Mouse (Mus musculus): Measurements from ENCODE around the gene Ppp1r37.
"Not testable (repeated sequence)": the region's sequence is repeated elsewhere in the genome, so short reads cannot be mapped to it uniquely, and the experiment has no call there.

Gene Ppp1r37

DNA sequence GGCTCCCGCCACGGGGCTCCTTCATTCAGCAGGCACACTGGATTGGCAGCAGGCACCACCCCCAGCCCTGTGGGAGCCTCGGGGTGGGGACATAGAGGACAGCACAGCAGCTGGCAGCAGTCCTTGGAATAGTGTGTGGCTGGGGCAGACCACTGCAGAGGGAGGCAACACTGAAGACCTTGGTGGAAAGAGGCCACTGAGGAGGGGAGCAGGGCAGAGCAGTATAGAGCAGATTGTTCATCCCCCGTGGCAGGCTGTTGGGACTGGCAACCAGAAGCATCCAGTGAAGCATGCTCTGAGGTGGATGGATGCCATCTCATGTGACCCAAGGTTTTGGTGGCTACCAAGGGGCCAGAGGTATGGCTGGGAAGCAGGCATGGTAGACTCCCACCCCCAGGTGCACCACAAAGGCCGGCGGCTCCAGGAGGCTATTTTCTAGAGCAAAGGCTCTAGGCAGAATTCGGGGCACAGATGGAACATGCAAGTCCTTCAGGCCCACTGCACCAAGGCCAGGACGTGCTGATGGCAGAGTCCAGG is 20.7 kb downstream of the Ppp1r37 start:
- peak; percentile 47 to 59 for DNase-seq (ENCODE audit: inconsistent age in 2 of 2, low spot score in 1 of 2)

DNA sequence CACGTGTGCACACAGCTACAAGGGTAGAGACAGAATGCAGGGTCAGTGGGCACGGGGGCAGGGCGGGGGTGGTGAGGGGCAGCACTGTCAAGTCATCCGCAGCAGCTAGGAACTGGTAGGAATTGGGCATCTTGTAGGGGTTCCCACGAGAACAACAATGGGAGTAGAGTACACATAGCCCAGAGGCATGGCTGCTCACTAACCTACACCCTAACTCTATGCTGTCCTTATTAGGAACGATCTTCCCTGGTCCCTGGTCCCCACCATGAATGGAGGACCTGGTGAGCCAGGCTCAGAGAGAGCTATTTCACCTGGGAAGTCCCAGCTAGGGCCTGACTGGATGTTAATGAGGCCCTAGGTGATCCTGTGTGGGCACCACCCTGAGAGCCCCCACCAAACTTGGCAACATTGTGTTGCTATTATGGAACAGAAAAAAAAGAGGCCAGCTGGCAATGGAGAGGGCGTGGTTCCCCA is 21.2 kb downstream of the Ppp1r37 start:
- no peak for DNase-seq (ENCODE audit: inconsistent age in 2 of 2, low spot score in 1 of 2)

DNA sequence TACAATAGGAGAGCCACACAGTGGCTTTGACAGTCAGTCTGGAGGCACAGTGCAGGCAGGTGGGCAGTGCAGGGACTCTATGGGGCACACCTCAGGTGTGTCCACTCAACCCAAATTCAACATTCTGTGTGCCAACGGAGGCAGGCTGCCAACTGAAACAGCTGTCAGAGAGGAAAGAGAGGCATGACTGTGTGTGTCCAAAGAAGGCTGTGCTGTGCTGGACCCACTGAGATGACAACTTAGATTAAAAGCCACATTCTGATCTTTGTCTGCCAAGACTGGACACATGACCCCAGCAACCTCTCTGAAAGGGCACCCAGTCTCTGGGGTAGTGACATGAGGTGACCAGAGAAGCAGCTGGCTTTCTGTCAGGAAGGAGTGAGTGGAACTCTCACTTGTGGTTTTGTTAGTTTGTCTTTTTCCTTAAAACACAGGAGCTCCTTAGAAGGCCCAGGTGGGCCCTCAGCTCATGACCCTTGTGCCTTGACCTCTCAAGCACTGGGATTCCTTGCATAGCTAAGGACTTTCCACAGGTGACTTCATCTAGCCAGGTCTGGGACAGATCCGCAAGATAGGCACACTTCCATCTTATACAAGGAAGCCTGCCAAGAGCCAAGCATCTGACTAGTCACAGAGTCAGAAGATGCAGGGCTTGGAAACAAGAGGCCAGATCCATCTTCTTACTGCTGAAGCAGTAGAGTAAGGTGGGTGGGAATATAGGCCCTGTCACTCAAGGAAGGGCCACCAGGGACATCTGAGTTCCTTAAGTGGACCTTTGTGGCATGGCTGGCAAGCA is 21.9 kb downstream of the Ppp1r37 start:
- DNase-seq (ENCODE audit: inconsistent age in 2 of 2, low spot score in 1 of 2) = peak in 1 of 2 experiments; percentile 33

DNA sequence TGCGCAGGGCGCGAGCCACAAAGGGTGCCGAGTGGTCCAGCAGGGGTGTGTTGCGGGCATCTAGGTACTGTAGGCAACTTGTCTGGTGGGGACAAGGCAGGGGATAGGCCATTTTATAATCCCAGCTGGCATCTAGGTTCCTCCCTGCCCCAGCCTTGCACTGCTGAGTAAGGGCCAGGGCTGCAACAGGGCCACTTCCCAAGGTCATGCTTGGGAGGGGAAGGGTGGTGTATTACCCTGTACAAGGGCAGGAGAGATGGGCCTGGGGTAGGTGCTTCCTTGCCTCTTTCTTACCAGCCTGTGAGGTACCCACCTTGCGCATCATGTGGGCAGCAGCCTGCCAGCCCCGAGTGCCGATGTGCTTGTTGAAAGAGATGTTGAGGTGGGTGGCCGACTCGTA is 28.2 kb downstream of the Ppp1r37 start:
- peak in 1 of 2 experiments; percentile 69 for DNase-seq (ENCODE audit: inconsistent age in 2 of 2, low spot score in 1 of 2)

DNA sequence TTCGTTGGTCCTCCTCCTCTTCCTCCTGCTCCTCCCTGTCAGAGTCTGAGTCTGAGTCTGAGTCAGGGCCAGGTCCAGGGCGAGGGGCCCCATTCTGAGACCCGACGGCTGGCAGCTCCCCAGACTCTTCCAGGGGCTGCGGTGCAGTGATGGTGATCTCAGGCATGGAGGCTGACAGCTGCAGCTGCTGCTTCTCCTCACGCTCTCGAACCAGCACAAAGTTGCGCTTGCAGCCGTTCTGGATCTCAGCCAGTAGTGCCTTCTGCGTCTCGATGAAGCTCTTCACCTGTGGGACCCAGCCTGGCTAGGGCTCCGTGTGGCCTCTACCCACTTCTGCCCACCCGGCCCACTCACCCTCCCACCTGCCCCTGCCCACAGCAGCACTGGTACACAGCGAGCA is 30.6 kb downstream of the Ppp1r37 start:
- DNase-seq (ENCODE audit: inconsistent age in 2 of 2, low spot score in 1 of 2) = no peak

DNA sequence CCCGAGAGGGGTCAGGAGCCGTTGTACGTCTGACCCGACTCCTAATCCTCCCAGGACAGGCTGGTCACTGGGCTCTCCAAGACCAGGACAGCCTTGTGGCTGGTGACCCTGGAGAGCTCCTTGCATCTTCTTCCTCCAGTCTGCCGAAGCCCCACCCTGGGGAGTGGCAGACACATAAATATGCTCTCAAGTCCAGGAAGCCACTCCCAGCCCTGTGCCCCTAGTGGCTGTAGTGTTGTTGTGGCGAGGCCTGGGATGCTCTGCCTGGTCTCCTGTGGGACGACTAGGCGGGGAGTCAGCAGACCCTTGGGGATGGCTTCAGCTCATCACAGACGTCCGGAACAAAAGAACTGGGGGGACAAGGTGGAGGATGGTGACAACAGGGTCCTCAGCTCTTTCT is 31.8 kb downstream of the Ppp1r37 start:
- DNase-seq (ENCODE audit: inconsistent age in 2 of 2, low spot score in 1 of 2) = no peak

DNA sequence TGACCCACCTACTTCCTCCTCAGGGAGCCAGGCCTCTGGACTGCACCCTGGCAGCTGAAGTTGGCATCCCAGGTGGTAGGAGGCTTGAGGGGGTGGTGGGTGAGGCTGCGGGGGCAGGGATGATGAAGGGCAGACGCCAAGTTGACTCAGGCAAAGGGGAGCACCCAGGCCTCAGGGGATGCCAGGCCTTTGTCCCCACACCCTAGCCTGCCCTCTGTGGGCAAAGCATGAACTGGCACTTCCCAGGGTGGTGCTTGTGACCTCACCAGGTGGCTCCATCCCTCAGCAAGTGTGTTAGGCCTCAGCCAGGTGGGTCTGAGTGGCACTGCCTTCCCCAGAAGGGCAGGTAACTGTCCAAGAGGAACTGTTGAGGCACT is 37.8 kb downstream of the Ppp1r37 start:
- no peak for DNase-seq (ENCODE audit: inconsistent age in 2 of 2, low spot score in 1 of 2)

DNA sequence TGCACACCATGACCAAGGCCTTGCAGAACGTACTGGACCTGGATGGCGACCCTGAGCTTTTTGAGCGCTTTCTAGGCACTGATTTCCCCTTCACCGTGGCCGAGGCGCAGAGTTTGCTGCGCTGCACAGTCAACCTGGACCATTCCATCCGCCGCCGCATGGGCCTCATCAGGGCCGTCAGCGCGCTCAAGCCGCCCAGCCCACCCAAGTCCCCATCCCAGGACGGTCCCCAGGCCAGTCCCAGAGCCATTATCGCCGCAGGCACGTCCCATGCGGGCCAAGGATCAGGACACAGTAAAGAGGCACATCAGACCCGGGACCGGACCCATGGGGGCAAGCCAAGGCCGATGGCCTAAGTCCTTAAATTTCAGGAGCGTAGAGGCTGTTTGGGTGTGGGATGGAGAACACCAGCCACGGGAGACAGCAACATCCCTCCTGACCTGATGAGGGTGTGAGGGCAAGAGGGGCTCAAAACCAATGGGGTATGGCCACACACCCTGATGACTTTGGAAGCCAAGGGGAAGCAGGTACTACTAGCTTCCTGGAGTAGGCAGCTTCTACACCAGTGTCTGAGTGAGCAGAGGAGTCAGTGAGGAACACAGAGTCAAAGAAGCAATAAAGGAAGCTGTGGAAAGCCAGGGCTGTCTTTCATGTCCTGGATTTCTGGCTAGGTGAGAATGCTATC is 38.3 kb downstream of the Ppp1r37 start:
- DNase-seq (ENCODE audit: inconsistent age in 2 of 2, low spot score in 1 of 2) = no peak

DNA sequence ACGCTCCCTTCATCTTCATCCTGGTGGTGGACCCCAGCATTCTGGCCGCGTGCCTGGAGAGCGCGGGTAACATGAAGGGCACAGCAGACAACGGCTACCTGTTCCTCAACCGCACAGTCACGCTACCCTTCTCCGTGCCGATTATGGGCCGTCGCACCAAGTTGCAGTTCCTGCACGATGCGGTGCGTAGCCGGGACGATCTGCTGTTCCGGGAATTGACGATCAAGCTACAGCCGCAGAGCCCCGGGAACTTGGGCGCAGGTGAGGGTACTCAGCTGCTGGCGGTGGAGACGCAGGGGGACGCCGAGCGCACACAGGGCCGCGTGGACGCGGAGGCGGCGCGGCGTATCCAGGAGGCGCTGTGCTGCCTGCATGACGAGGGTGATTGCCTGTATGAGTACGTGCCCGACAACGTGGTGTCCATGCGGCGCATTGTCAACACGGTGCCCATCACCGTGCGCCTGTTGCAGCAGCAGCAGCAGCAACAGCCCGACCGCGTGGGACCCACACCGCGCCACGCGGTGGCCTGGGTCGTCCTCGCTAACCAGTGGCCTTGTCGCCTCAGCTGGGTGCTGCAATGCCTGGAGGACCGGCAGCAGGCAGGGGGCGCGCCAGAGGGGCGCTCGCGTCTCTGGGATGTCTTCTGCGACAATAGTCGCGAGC is 39.0 kb downstream of the Ppp1r37 start:
- DNase-seq (ENCODE audit: inconsistent age in 2 of 2, low spot score in 1 of 2) = peak; percentile 54 to 76

DNA sequence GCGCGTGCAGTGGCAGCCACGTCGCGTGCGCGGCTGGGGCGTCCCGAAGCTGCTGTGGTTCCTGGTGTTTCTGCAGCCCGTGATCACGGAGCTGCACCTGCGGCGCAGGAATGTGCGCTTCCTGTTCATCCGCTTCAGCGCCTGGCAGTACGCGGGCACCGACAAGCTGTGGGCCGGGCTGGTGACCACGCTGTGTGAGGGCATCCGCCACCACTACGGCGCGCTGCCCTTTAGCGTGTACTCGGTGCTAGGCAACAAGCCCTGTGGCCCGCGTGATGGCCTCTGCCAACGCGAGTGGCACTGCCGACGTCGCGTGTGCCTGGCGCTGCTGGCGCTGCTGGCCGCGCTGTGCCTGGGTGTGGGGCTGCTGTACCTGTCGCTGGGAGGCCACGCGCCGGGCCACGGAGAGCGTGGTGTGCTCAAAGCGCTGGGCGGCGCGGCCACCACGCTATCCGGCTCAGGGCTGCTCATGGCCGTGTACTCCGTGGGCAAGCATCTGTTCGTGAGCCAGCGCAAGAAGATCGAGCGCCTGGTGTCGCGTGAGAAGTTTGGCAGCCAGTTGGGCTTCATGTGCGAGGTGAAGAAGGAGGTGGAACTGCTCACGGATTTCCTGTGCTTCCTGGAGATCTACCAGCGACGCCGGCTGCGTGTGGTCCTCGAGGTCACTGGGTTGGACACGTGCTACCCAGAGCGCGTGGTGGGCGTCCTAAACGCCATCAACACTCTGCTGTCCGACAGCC is 39.7 kb downstream of the Ppp1r37 start:
- DNase-seq (ENCODE audit: inconsistent age in 2 of 2, low spot score in 1 of 2) = peak in 1 of 2 experiments; percentile 26

DNA sequence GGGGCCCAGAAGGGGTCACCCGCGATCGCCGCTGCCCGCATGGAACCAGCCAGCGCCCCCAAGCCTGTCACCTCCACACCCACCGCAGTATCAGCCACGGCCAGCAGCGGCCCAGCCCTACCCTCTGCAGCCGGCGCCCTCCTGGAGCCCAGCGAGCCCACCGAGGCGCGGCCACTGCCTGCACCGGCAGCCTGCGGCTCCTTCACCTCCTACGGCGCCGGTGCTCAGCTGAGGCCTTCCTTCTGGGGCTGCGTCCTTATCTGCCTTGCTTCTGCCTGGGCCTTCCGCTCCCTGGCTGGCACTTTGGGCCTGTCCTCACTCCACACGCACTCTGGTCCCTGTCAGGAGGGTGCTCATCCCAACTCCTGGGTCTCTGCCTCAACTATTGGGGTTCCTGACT is 42.8 kb downstream of the Ppp1r37 start:
- no peak for DNase-seq (ENCODE audit: inconsistent age in 2 of 2, low spot score in 1 of 2)

DNA sequence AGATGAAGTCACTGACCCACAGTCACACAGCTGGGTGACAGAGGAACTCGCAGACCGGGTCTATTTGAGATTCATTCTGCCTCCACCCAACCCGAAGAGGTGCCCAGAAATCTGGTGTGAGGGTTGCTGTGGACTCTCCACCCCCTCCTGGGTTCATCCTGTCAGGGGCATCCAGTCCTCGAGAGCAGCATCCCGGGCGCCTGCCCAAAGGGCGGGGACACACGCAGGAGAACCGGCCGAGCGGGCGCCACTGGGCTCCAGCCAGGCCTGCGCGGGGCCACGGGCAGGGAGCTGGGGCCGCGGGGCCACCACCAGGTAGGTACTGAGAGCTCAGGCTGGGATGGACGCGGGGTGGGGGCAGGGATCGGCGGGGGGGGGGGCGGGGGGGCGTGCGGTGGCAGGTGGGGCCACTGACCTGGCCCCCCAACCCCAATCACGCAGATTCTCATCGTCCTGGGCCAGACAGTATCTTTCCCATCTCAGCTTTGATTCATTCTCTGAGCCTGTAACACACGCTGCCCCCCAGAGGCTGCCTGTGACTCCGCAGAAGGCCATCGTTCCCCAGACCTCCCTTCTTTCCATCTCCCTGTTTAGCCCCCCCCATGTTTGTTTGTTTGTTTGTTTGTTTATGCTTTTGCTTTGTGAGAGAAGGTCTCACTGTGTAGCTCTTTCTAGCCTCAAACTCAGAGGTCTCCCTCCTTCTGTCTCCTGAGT is 45.1 kb downstream of the Ppp1r37 start, which contains the start of gene Nkpd1:
Gene Nkpd1 (plus strand): TSS at position 187 of the 714 bp plus-strand sequence.
- peak; percentile 39 to 57 for DNase-seq (ENCODE audit: inconsistent age in 2 of 2, low spot score in 1 of 2)

DNA sequence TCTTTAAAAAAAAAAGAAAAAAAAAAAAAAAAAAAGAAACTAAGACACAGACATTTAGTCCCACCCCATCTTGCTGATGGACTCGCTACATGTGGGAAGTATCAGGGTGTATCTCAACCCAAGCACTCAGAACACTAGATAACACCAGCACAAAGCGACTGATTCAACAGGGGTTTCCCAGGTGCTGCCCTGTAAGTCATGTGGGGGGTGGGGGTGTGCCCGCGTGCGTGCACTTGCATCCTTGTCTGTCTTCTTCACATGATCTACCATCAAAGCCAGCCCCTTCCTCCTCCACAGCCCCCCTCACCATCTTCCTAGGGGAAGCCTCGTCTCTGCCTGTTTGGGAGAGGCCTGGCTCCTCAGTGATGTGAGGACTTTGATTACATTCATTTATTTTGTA is 50.5 kb downstream of the Ppp1r37 start:
- no peak for DNase-seq (ENCODE audit: inconsistent age in 2 of 2, low spot score in 1 of 2)

DNA sequence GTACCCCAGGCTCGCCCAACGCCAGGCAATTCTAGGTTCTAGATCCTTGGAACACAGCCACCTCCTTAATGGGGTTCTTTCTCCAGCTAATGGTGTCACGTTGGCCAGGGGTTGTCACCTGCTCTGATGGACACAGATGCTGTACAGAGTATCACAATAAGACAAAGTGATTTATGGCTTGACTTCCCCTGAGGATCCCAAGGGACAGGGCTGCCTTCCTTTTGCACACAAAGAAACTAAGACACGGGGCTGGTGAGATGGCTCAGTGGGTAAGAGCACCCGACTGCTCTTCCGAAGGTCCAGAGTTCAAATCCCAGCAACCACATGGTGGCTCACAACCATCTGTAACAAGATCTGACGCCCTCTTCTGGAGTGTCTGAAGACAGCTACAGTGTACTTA is 50.9 kb downstream of the Ppp1r37 start:
- not testable (repeated sequence) for DNase-seq (ENCODE audit: inconsistent age in 2 of 2, low spot score in 1 of 2)

DNA sequence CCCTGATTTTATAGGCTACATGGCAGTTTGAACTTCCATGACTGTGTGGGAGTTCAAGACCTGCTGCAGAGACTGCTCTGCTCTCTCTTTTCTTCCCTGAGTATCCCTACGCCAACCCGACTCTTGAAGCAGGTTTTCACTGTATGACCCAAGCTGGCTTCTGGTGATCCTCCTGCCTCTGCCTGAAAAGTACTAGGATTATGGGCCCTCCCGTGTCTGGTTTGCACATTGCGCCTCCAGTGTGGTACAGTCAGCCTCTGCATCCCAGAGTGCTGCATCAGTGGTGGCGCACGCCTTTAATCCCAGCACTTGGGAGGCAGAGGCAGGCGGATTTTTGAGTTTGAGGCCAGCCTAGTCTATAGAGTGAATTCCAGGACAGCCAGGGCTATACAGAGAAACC is 53.1 kb downstream of the Ppp1r37 start:
- DNase-seq (ENCODE audit: inconsistent age in 2 of 2, low spot score in 1 of 2) = no peak

DNA sequence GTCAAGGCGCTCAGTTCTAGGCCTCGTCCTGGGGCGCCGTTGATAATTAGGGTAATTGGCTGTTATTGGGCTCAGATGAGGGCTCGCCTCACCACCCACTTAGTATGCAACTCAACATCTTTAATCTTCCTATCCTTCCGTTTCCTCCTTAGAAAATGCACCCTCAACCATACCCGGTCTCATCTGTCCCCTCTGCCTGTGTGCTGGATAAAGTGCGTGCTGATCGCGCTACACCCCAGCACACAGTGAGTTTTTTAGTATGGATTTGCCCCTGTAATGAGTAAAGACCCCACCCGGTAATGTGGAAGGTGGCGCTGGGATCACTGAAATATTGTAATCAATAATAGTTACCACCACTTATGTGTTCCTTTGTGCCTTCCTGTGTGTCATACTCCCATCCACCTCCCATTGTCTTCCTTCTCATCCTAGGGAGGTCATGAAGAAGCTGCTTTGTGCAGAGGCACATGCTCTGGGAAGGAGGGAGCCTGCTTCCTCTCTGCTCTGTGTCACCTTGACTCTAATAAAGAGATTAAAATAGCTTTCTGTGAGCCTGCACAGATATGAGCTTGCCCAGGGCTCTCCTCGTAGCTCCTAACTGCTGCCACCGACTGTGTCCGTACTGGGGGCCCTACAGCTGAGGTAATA is 53.8 kb downstream of the Ppp1r37 start:
- no peak for DNase-seq (ENCODE audit: inconsistent age in 2 of 2, low spot score in 1 of 2)

DNA sequence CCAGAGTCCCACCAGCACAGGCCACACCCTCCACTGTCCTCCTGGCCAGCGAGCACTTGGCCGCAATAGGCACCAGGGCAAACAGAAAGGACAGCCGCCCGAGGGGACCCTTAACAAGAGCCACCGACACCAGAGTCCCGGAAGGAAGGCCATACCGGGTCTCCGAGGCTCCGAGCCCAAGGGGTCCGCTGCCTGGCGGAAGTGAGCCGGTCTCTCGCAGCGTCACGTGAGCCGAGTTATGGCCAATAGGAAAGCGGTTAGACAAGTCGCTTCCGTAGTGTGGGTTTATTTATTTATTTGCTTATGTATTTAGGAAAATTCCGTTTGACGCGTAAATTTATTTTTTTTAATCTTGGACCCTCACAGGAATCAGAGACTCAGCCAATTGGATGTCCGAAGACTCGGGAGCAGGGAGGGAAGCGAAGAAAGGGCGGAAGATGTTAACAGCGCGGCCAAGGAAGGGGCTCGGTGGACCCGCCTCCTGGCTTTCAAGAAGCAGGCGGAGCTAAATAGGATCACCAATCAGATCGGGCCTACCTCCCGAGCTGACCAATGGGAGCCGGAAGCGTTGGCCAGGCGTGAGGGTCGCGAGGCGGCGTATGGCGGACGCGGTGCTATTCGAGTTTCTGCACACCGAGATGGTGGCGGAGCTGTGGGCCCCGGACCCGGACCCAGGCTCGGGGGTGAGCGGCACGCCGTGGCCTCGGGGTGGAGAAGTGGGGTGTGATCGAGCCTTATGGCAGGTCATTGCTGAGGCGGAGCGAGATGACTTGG is 54.5 kb downstream of the Ppp1r37 start, which contains the start of the genes Bloc1s3 and Trappc6a:
Gene Bloc1s3 (minus strand): TSS at position 218 of the 774 bp plus-strand sequence.
Gene Trappc6a (plus strand): TSS at position 246 of the 774 bp plus-strand sequence.
- DNase-seq (ENCODE audit: inconsistent age in 2 of 2, low spot score in 1 of 2) = peak; percentile 94 to 98

DNA sequence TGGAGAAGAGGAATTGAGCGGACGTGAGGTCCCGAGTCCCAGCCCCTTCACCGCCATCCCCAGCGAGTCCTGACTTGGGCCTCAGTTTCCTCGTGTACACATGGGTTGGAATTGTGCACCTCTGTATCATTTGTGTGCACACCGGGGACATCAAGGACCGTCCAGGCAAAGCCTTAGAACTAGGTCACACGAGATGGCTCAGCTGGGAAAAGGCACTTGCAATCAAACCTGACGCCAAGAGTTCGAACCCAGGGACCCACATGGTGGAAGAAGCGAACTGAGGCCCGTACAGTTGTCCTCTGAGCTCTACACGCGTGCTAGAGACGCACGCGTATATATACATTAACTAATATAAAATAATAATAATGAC is 55.3 kb downstream of the Ppp1r37 start:
- DNase-seq (ENCODE audit: inconsistent age in 2 of 2, low spot score in 1 of 2) = no peak

All from adrenal gland, adult (tissue).